Mouse (Mus musculus): ENCODE results near the gene Bnipl. TPM values are rescaled to one million over a fixed set of nuclear protein-coding genes. Genes with fewer than 3 reads are reported as not detected.
A peak's percentile ranks its signal among the peaks of the same experiment; 100 is the strongest.

Bnipl gene
- polyA plus RNA-seq, 1 experiment from 2014 or later: 0.23 TPM

GRCm38 (mm10) chr3:95247660-95248336 is 3.2 kb downstream of the Bnipl start:
- H3K27me3 ChIP-seq (replicated peaks; ENCODE audit: control insufficient read depth, insufficient read depth, low read length): no peaks in the 10 kb centered on the region
- H3K4me1 ChIP-seq (replicated peaks; ENCODE audit: control insufficient read depth, insufficient read depth, low read length): no peaks in the 10 kb centered on the region
- H3K9me3 ChIP-seq (ENCODE audit: control insufficient read depth, low read length): no peaks in the 10 kb centered on the region
- no peak overlapping the region for H3K4me2 ChIP-seq (ENCODE audit: low read length)
- WGBS: 96% methylated on average over 1 of the region's 1 CpGs
- H3K36me3 ChIP-seq (ENCODE audit: control insufficient read depth, insufficient read depth): no peaks in the 10 kb centered on the region
- H3K9ac ChIP-seq (replicated peaks; ENCODE audit: low read depth, low read length): no peak overlapping the region
- no peak overlapping the region for H3K4me3 ChIP-seq (replicated peaks; ENCODE audit: low read length)
- ATAC-seq: no peak
- H3K27ac ChIP-seq (ENCODE audit: low read length): no peak overlapping the region

- Histone ChIP-seq H3K9me3 (ENCODE audit: control insufficient read depth, low read length) (no peaks in the 10 kb centered on the region), H3K27ac (ENCODE audit: low read length) (no peak overlapping the region), H3K4me1 (replicated peaks; ENCODE audit: control insufficient read depth, insufficient read depth, low read length) (no peaks in the 10 kb centered on the region), H3K4me2 (ENCODE audit: low read length) (no peak overlapping the region), H3K4me3 (replicated peaks; ENCODE audit: low read length) (no peak overlapping the region), H3K36me3 (ENCODE audit: control insufficient read depth, insufficient read depth) (no peaks in the 10 kb centered on the region), H3K27me3 (replicated peaks; ENCODE audit: control insufficient read depth, insufficient read depth, low read length) (no peaks in the 10 kb centered on the region), H3K9ac (replicated peaks; ENCODE audit: low read depth, low read length) (no peak overlapping the region)
- ATAC-seq: 0 out of 2 replicates have a peak, but pooled peaks have one; percentile 20
- WGBS: 60% methylated on average over 5 of the region's 5 CpGs
Measured at GRCm38 (mm10) chr3:95246465-95247231, 4.3 kb downstream of the Bnipl start.

GRCm38 (mm10) chr3:95243086-95243485 is 7.9 kb downstream of the Bnipl start:
- no peak overlapping the region for H3K4me3 ChIP-seq (replicated peaks; ENCODE audit: low read length)
- no peak overlapping the region for H3K9ac ChIP-seq (replicated peaks; ENCODE audit: low read depth, low read length)
- H3K9me3 ChIP-seq (ENCODE audit: control insufficient read depth, low read length): no peaks in the 10 kb centered on the region
- no peak for ATAC-seq
- H3K27ac ChIP-seq (ENCODE audit: low read length): no peak overlapping the region
- H3K4me1 ChIP-seq (replicated peaks; ENCODE audit: control insufficient read depth, insufficient read depth, low read length): no peaks in the 10 kb centered on the region
- H3K27me3 ChIP-seq (replicated peaks; ENCODE audit: control insufficient read depth, insufficient read depth, low read length): no peaks in the 10 kb centered on the region
- WGBS: 89% methylated on average over 2 of the region's 2 CpGs
- H3K36me3 ChIP-seq (ENCODE audit: control insufficient read depth, insufficient read depth): 0 out of 2 replicates have a peak, but pooled peaks cover 2% of the 10 kb centered on the region
- no peak overlapping the region for H3K4me2 ChIP-seq (ENCODE audit: low read length)

GRCm38 (mm10) chr3:95241498-95241897 is 9.5 kb downstream of the Bnipl start, which contains the start of gene Gm128:
Gene Gm128 (minus strand): TSS chr3:95241598.
- no peaks in the 10 kb centered on the region for H3K27me3 ChIP-seq (replicated peaks; ENCODE audit: control insufficient read depth, insufficient read depth, low read length)
- H3K27ac ChIP-seq (ENCODE audit: low read length): no peak within 1 kb of the TSS
- no peak within 1 kb of the TSS for H3K4me3 ChIP-seq (replicated peaks; ENCODE audit: low read length)
- H3K9me3 ChIP-seq (ENCODE audit: control insufficient read depth, low read length): no peaks in the 10 kb centered on the region
- no peaks in the 10 kb centered on the region for H3K4me1 ChIP-seq (replicated peaks; ENCODE audit: control insufficient read depth, insufficient read depth, low read length)
- ATAC-seq: no peak
- 75% methylated on average over 7 of the region's 7 CpGs for WGBS
- H3K36me3 ChIP-seq (ENCODE audit: control insufficient read depth, insufficient read depth): peaks cover 8% of the 10 kb centered on the region
- no peak within 1 kb of the TSS for H3K9ac ChIP-seq (replicated peaks; ENCODE audit: low read depth, low read length)
- no peak within 1 kb of the TSS for H3K4me2 ChIP-seq (ENCODE audit: low read length)

- Histone ChIP-seq H3K9me3 (ENCODE audit: control insufficient read depth, low read length) (no peaks in the 10 kb centered on the region), H3K27me3 (replicated peaks; ENCODE audit: control insufficient read depth, insufficient read depth, low read length) (no peaks in the 10 kb centered on the region), H3K4me1 (replicated peaks; ENCODE audit: control insufficient read depth, insufficient read depth, low read length) (no peaks in the 10 kb centered on the region), H3K4me3 (replicated peaks; ENCODE audit: low read length) (no peak overlapping the region), H3K9ac (replicated peaks; ENCODE audit: low read depth, low read length) (no peak overlapping the region), H3K4me2 (ENCODE audit: low read length) (no peak overlapping the region), H3K36me3 (ENCODE audit: control insufficient read depth, insufficient read depth) (peaks cover 8% of the 10 kb centered on the region), H3K27ac (ENCODE audit: low read length) (no peak overlapping the region)
- ATAC-seq: no peak
- 44% methylated on average over 17 of the region's 17 CpGs for WGBS
Measured at GRCm38 (mm10) chr3:95240900-95241299, 10.1 kb downstream of the Bnipl start.

GRCm38 (mm10) chr3:95239971-95240370 is 11.0 kb downstream of the Bnipl start:
- 87% methylated on average over 12 of the region's 12 CpGs for WGBS
- no peak for ATAC-seq
- Histone ChIP-seq H3K4me2 (ENCODE audit: low read length) (no peak overlapping the region), H3K36me3 (ENCODE audit: control insufficient read depth, insufficient read depth) (peaks cover 16% of the 10 kb centered on the region), H3K9me3 (ENCODE audit: control insufficient read depth, low read length) (no peaks in the 10 kb centered on the region), H3K4me3 (replicated peaks; ENCODE audit: low read length) (no peak overlapping the region), H3K4me1 (replicated peaks; ENCODE audit: control insufficient read depth, insufficient read depth, low read length) (no peaks in the 10 kb centered on the region), H3K9ac (replicated peaks; ENCODE audit: low read depth, low read length) (no peak overlapping the region), H3K27ac (ENCODE audit: low read length) (no peak overlapping the region), H3K27me3 (replicated peaks; ENCODE audit: control insufficient read depth, insufficient read depth, low read length) (no peaks in the 10 kb centered on the region)

- Histone ChIP-seq H3K4me3 (replicated peaks; ENCODE audit: low read length) (no peak overlapping the region), H3K4me1 (replicated peaks; ENCODE audit: control insufficient read depth, insufficient read depth, low read length) (no peaks in the 10 kb centered on the region), H3K36me3 (ENCODE audit: control insufficient read depth, insufficient read depth) (peaks cover 22% of the 10 kb centered on the region), H3K4me2 (ENCODE audit: low read length) (no peak overlapping the region), H3K9me3 (ENCODE audit: control insufficient read depth, low read length) (no peaks in the 10 kb centered on the region), H3K27me3 (replicated peaks; ENCODE audit: control insufficient read depth, insufficient read depth, low read length) (no peaks in the 10 kb centered on the region), H3K9ac (replicated peaks; ENCODE audit: low read depth, low read length) (no peak overlapping the region), H3K27ac (ENCODE audit: low read length) (no peak overlapping the region)
- 87% methylated on average over 6 of the region's 6 CpGs for WGBS
- no peak for ATAC-seq
Measured at GRCm38 (mm10) chr3:95239022-95239421, 12.0 kb downstream of the Bnipl start.

GRCm38 (mm10) chr3:95237541-95238099 is 13.4 kb downstream of the Bnipl start:
- WGBS: 95% methylated on average over 8 of the region's 8 CpGs
- Histone ChIP-seq H3K4me2 (ENCODE audit: low read length) (no peak overlapping the region), H3K4me3 (replicated peaks; ENCODE audit: low read length) (no peak overlapping the region), H3K4me1 (replicated peaks; ENCODE audit: control insufficient read depth, insufficient read depth, low read length) (no peaks in the 10 kb centered on the region), H3K9ac (replicated peaks; ENCODE audit: low read depth, low read length) (no peak overlapping the region), H3K27me3 (replicated peaks; ENCODE audit: control insufficient read depth, insufficient read depth, low read length) (no peaks in the 10 kb centered on the region), H3K9me3 (ENCODE audit: control insufficient read depth, low read length) (no peaks in the 10 kb centered on the region), H3K27ac (ENCODE audit: low read length) (no peak overlapping the region), H3K36me3 (ENCODE audit: control insufficient read depth, insufficient read depth) (peaks cover 34% of the 10 kb centered on the region)
- ATAC-seq: no peak

All from forebrain, embryonic 16.5 days (tissue).